Mouse (Mus musculus) mouse trophoblast stem cell (cell line): ENCODE measurements around the gene Stac.

Experiments
- in situ Hi-C, 2 experiments: fragments of 300-500 bp; cut with MseI, MboI; formaldehyde crosslinking; loops; 2 replicates in 1 of 2; 3 replicates in 1 of 2; pipeline ENCODE4 v1.15.1; 2025

Stac gene

GRCm38 (mm10) chr9:111606603-111607002 lies 83.5 kb downstream of the Stac start:
- in situ Hi-C loops, result no loop called here

GRCm38 (mm10) chr9:111587527-111587926 lies 102.6 kb downstream of the Stac start:
- in situ Hi-C loops, result no loop called here

GRCm38 (mm10) chr9:111578784-111579183 lies 111.4 kb downstream of the Stac start:
- in situ Hi-C loops, result no loop called here

- in situ Hi-C loops, result no loop called here
These were observed 112.7 kb downstream of the Stac start for GRCm38 (mm10) chr9:111577453-111577852.

GRCm38 (mm10) chr9:111575889-111576288 lies 114.3 kb downstream of the Stac start:
- in situ Hi-C loops, result no loop called here

GRCm38 (mm10) chr9:111573836-111574235 lies 116.3 kb downstream of the Stac start:
- in situ Hi-C loops, result no loop called here

GRCm38 (mm10) chr9:111571619-111572018 lies 118.5 kb downstream of the Stac start:
- in situ Hi-C loops, result no loop called here

GRCm38 (mm10) chr9:111564176-111564575 lies 126.0 kb downstream of the Stac start:
- in situ Hi-C loops, result no loop called here

- in situ Hi-C loops, result no loop called here
These were observed 126.9 kb downstream of the Stac start for GRCm38 (mm10) chr9:111563226-111563625.

GRCm38 (mm10) chr9:111562217-111562988 lies 127.7 kb downstream of the Stac start:
- in situ Hi-C loops, result no loop called here

- in situ Hi-C loops, result loop anchor here (10.0 kb wide), 2 partner anchors 62 to 358 kb away; no protein-coding TSS in a partner anchor
These were observed 133.4 kb downstream of the Stac start for GRCm38 (mm10) chr9:111556699-111557098.

- in situ Hi-C loops, result loop anchor here (10.0 kb wide), 2 partner anchors 58 to 362 kb away; no protein-coding TSS in a partner anchor
These were observed 137.3 kb downstream of the Stac start for GRCm38 (mm10) chr9:111552865-111553264.

- in situ Hi-C loops, result loop anchor here (10.0 kb wide), 2 partner anchors 57 to 363 kb away; no protein-coding TSS in a partner anchor
These were observed 138.5 kb downstream of the Stac start for GRCm38 (mm10) chr9:111551461-111552190.

- in situ Hi-C loops, result loop anchor here (10.0 kb wide), 2 partner anchors 56 to 364 kb away; no protein-coding TSS in a partner anchor
These were observed 139.2 kb downstream of the Stac start for GRCm38 (mm10) chr9:111550963-111551321.

GRCm38 (mm10) chr9:111550281-111550962 lies 139.7 kb downstream of the Stac start:
- in situ Hi-C loops, result loop anchor here (10.0 kb wide), 2 partner anchors 56 to 364 kb away; no protein-coding TSS in a partner anchor

GRCm38 (mm10) chr9:111542663-111543062 lies 147.5 kb downstream of the Stac start:
- in situ Hi-C loops, result no loop called here

- in situ Hi-C loops, result no loop called here
These were observed 154.6 kb downstream of the Stac start for GRCm38 (mm10) chr9:111535445-111536064.

- in situ Hi-C loops, result no loop called here
These were observed 155.3 kb downstream of the Stac start for GRCm38 (mm10) chr9:111534744-111535423.

GRCm38 (mm10) chr9:111523871-111524270 lies 166.3 kb downstream of the Stac start:
- in situ Hi-C loops, result no loop called here

- in situ Hi-C loops, result no loop called here
These were observed 167.0 kb downstream of the Stac start for GRCm38 (mm10) chr9:111523111-111523510.

GRCm38 (mm10) chr9:111522226-111522625 lies 167.9 kb downstream of the Stac start:
- in situ Hi-C loops, result no loop called here
